Mouse (Mus musculus): ENCODE measurements around the gene Cenpk.

- TF ChIP-seq CTCF (IDR thresholded peaks at IDR 0.05): no peak
- no peak for TF ChIP-seq EP300 (IDR thresholded peaks at IDR 0.05)
These were observed 59.2 kb downstream of the Cenpk start, which contains the start of gene Adamts6 for GRCm38 (mm10) chr13:104287366-104288225.
